Mouse (Mus musculus): ENCODE measurements at regions not wholly inside any gene's neighbourhood (a gene's known extent, or its start where the extent isn't known, plus 50 kb on each side); places are given as distances from the start of the nearest gene placed in this dataset.
"Not testable (repeated sequence)": the region's sequence is repeated elsewhere in the genome, so short reads cannot be mapped to it uniquely, and the experiment has no call there.

- no peak for DNase-seq
Measured at GRCm38 (mm10) chr12:48387724-48388123, 994.7 kb upstream of the Foxg1 start.

GRCm38 (mm10) chr12:48388192-48388812, 994.2 kb upstream of the Foxg1 start:
- DNase-seq = no peak

GRCm38 (mm10) chr12:48391008-48391407, 991.5 kb upstream of the Foxg1 start:
- no peak for DNase-seq

GRCm38 (mm10) chr12:48439333-48440046, 943.0 kb upstream of the Foxg1 start:
- DNase-seq = no peak

- DNase-seq = not testable (repeated sequence)
Measured at GRCm38 (mm10) chr12:48448719-48449118, 933.7 kb upstream of the Foxg1 start.

- no peak for DNase-seq
Measured at GRCm38 (mm10) chr12:48462392-48462791, 920.1 kb upstream of the Foxg1 start.

- no peak for DNase-seq
Measured at GRCm38 (mm10) chr12:48500735-48501134, 881.7 kb upstream of the Foxg1 start.

- no peak for DNase-seq
Measured at GRCm38 (mm10) chr12:48511594-48511993, 870.9 kb upstream of the Foxg1 start.

GRCm38 (mm10) chr12:48512259-48512658, 870.2 kb upstream of the Foxg1 start:
- no peak for DNase-seq

GRCm38 (mm10) chr12:48521996-48522395, 860.5 kb upstream of the Foxg1 start:
- no peak for DNase-seq

- DNase-seq = peak; percentile 4
Measured at GRCm38 (mm10) chr12:48559690-48560089, 822.8 kb upstream of the Foxg1 start.

- DNase-seq = no peak
Measured at GRCm38 (mm10) chr12:48604401-48605197, 777.9 kb upstream of the Foxg1 start.

- DNase-seq = no peak
Measured at GRCm38 (mm10) chr12:48605423-48605822, 777.0 kb upstream of the Foxg1 start.

GRCm38 (mm10) chr12:48609391-48609790, 773.1 kb upstream of the Foxg1 start:
- no peak for DNase-seq

- DNase-seq = no peak
Measured at GRCm38 (mm10) chr12:48612066-48612465, 770.4 kb upstream of the Foxg1 start.

- no peak for DNase-seq
Measured at GRCm38 (mm10) chr12:48616337-48616736, 766.1 kb upstream of the Foxg1 start.

GRCm38 (mm10) chr12:48633559-48633958, 748.9 kb upstream of the Foxg1 start:
- no peak for DNase-seq

- DNase-seq = no peak
Measured at GRCm38 (mm10) chr12:48634671-48635241, 747.7 kb upstream of the Foxg1 start.

GRCm38 (mm10) chr12:48641974-48642373, 740.5 kb upstream of the Foxg1 start:
- no peak for DNase-seq

GRCm38 (mm10) chr12:48645135-48645534, 737.3 kb upstream of the Foxg1 start:
- DNase-seq = no peak

GRCm38 (mm10) chr12:48645910-48646309, 736.5 kb upstream of the Foxg1 start:
- no peak for DNase-seq

- no peak for DNase-seq
Measured at GRCm38 (mm10) chr12:48675176-48675575, 707.3 kb upstream of the Foxg1 start.

GRCm38 (mm10) chr12:48680957-48681356, 701.5 kb upstream of the Foxg1 start:
- DNase-seq = no peak

Data from thymus, postnatal 25 days (tissue).